Mouse (Mus musculus): ENCODE measurements around the gene Them7. TPM values are rescaled to one million over a fixed set of nuclear protein-coding genes. Genes with fewer than 3 reads are reported as not detected.
A peak's percentile ranks its signal among the peaks of the same experiment; 100 is the strongest.

The Them7 gene
- total RNA-seq, 4 experiments from 2014 or later: 0.23 TPM; not detected in 3

- no peak for DNase-seq (ENCODE audit: low spot score in 2 of 2)
Measured at GRCm38 (mm10) chr2:105373658-105374057, 149.5 kb downstream of the Them7 start.

- no peak for DNase-seq (ENCODE audit: low spot score in 2 of 2)
Measured at GRCm38 (mm10) chr2:105375261-105375660, 151.1 kb downstream of the Them7 start.

GRCm38 (mm10) chr2:105375705-105376104 is 151.6 kb downstream of the Them7 start:
- no peak for DNase-seq (ENCODE audit: low spot score in 2 of 2)

GRCm38 (mm10) chr2:105379682-105380081 is 155.6 kb downstream of the Them7 start:
- DNase-seq (ENCODE audit: low spot score in 2 of 2): no peak

- no peak for DNase-seq (ENCODE audit: low spot score in 2 of 2)
Measured at GRCm38 (mm10) chr2:105380757-105381319, 156.7 kb downstream of the Them7 start.

GRCm38 (mm10) chr2:105383063-105383462 is 158.9 kb downstream of the Them7 start:
- no peak for DNase-seq (ENCODE audit: low spot score in 2 of 2)

GRCm38 (mm10) chr2:105384998-105385397 is 160.9 kb downstream of the Them7 start:
- DNase-seq (ENCODE audit: low spot score in 2 of 2): no peak

- DNase-seq (ENCODE audit: low spot score in 2 of 2): no peak
Measured at GRCm38 (mm10) chr2:105386418-105386817, 162.3 kb downstream of the Them7 start.

GRCm38 (mm10) chr2:105389007-105389890 is 165.1 kb downstream of the Them7 start:
- no peak for DNase-seq (ENCODE audit: low spot score in 2 of 2)

GRCm38 (mm10) chr2:105390653-105391413 is 166.7 kb downstream of the Them7 start:
- DNase-seq (ENCODE audit: low spot score in 2 of 2): no peak

- no peak for DNase-seq (ENCODE audit: low spot score in 2 of 2)
Measured at GRCm38 (mm10) chr2:105391414-105391784, 167.3 kb downstream of the Them7 start.

GRCm38 (mm10) chr2:105392514-105392913 is 168.4 kb downstream of the Them7 start:
- no peak for DNase-seq (ENCODE audit: low spot score in 2 of 2)

GRCm38 (mm10) chr2:105394375-105394774 is 170.3 kb downstream of the Them7 start:
- DNase-seq (ENCODE audit: low spot score in 2 of 2): no peak

- DNase-seq (ENCODE audit: low spot score in 2 of 2): no peak
Measured at GRCm38 (mm10) chr2:105396066-105396465, 171.9 kb downstream of the Them7 start.

GRCm38 (mm10) chr2:105397446-105398211 is 173.5 kb downstream of the Them7 start:
- no peak for DNase-seq (ENCODE audit: low spot score in 2 of 2)

GRCm38 (mm10) chr2:105398636-105399084 is 174.5 kb downstream of the Them7 start:
- peak in 1 of 2 experiments; percentile 13 for DNase-seq (ENCODE audit: low spot score in 2 of 2)

GRCm38 (mm10) chr2:105399085-105399891 is 175.2 kb downstream of the Them7 start, which contains the start of gene Rcn1:
TSS of gene Rcn1 (minus strand) at chr2:105399319.
- DNase-seq (ENCODE audit: low spot score in 2 of 2): peak in 1 of 2 experiments; percentile 13

- no peak for DNase-seq (ENCODE audit: low spot score in 2 of 2)
Measured at GRCm38 (mm10) chr2:105400558-105400957, 176.4 kb downstream of the Them7 start.

- DNase-seq (ENCODE audit: low spot score in 2 of 2): no peak
Measured at GRCm38 (mm10) chr2:105402180-105402579, 178.1 kb downstream of the Them7 start.

GRCm38 (mm10) chr2:105408511-105408910 is 184.4 kb downstream of the Them7 start:
- no peak for DNase-seq (ENCODE audit: low spot score in 2 of 2)
